Mouse (Mus musculus) mouse embryonic stem cell (cell line): Measurements from ENCODE around the gene Pank1.

ENCODE experiments used
- in situ Hi-C, 2 experiments: fragments of 300-500 bp; cut with MboI; formaldehyde crosslinking; loops; 1 replicate in 1 of 2; 3 replicates in 1 of 2; pipeline ENCODE4 v1.14.3; 2019 to 2020; ENCODE audit warnings: low sequenced_read_pairs in 2 of 2, low pct_unique_long_range_greater_than_20kb in 1 of 2, mixed read lengths in 1 of 2; ENCODE audit not compliant: unreplicated experiment in 1 of 2

Gene Pank1

DNA sequence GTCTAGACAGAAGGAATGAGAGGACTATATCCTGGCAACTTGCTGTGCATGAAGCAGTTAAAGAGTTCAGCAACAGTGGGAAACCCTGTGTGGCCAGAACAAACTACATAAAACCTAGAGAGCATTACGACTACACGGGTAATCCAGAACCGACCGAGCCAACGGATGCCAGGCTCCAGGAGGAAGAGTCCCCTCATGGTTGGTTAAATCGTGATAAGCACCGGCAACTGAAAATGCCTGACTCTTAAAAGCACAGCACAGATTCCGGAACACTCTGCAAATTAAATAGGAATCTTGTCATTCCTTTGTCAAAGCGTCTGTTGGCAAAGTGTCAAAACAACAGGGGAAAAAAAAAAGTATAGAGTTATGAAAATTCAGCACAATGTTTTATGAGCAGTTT is 35.2 kb downstream of the Pank1 start:
- in situ Hi-C loops = no loop called here

DNA sequence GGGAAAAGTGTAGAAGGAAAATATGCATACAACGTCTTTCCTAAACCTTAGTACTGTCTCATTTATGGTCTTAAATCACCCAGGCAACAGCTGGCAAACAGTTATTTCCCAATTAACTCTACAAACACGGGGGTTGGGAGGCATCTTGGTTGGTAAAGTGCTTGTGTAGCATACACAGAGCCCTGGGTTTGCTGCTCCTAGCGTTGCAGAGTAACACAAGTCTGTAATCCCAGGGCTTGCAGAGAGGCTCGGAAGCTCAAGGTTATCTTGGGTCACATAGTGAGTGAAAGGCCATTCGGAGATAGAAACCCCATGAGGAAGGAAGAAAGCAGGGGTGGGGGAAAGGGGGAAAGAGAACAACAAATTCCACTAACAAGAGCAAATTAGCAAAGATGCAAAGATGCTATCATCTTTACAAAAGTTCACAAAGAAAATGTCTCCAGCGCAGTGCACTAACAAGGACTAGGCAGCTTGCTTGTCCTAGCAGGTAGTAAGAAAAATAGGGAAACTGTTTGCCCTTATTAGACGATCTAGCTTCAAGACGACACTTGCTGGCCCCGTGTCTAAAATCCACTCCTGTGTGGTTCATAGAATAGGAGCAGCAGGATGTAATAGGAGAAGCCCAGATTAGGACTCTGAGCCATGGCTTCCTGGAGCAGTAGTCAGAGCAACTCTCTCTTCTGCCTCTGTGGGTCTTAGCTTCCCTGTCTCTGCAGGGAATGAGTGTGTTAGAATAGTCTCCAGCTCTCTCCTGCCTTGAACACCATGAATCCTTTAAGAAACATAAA is 37.3 kb downstream of the Pank1 start:
- in situ Hi-C loops = no loop called here

DNA sequence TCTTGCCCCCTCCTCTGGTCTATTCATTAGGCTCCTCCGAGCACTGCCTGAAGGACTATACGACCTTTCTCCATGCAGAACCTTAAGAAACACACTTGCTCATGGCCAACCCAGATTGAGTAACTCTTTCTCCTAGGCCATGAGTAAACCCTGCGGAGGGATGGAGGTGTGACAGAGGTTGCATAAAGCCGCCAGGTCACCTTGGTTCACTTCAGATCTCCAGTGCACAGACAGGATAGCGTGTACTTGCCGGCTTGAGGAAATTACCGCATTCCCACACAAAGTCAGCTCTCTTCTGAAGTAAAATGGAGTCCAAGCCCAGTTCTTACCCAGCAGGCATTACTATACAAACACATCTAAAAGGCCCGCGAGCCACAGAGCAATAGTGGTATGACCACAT is 40.6 kb downstream of the Pank1 start:
- in situ Hi-C loops = no loop called here

DNA sequence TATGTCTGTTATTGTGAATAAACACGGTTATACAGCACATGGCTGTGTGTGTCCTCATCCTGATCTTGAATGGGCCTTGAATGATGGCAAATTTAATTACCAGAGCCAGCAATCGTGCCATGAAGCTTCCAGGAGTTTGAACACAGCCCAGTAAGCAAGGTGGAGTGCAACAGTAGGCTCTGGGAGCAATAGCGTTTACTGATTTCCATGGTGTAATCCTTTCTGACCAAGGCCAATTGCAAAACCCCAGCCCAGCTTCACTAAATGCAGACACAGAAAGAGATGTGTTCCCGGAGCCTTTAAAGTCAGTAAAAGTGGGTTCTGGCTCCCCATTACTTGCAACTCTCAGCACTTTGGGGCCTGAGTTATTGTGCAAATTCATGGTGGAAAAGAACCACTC is 47.6 kb downstream of the Pank1 start:
- in situ Hi-C loops = no loop called here

DNA sequence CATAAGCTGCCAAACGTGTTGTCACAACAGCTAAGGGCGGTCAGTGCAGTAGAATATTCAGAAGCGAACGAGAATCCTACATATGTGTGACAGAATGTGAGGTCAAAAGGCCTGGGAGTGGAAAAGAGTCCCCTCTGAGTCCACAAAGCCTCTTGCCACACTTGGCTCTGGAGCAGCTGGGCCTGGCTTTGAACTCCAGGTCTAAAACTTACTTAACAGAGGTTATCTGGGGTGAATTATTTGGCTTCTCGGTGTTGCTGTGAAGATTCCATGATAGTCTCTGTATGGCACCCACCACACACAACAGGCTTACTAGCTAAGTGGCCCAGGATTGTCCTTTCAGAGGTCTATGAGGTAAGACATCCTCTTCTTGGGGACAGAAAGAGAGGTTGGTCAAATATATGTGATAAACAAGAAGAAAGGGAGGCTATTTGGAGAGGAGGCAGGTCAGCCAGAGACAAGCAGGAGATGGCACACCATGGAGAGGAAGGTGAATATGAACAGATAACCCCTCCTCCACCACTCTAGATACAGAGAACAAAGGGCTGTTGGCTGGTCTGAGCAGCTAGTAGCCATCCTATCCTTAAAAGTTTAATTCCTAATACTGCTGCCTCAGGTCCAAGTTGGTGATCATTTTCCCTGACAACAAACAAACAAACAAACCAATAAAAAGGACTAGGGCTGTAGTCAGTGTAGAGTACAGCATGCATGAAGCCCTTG is 51.2 kb downstream of the Pank1 start:
- in situ Hi-C loops = no loop called here

DNA sequence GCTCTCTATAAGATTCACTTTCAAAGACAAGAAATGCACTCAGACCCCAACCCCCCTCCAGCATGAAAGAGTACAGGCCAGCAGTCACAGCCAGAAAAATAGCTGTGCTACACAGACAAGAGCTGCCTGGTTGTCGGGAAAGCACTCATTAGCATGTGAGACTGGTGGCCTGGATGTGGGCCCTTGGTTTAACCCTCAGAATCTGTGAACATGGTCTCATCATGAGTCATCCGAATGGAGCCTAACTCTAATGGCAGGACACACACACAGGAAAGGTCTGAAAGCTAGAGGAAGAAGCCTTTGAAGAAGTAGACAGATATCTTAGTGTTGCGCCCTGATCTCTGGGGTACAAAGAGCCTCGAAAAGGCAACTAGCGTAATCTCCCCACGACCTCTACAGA is 51.8 kb downstream of the Pank1 start:
- in situ Hi-C loops = no loop called here

DNA sequence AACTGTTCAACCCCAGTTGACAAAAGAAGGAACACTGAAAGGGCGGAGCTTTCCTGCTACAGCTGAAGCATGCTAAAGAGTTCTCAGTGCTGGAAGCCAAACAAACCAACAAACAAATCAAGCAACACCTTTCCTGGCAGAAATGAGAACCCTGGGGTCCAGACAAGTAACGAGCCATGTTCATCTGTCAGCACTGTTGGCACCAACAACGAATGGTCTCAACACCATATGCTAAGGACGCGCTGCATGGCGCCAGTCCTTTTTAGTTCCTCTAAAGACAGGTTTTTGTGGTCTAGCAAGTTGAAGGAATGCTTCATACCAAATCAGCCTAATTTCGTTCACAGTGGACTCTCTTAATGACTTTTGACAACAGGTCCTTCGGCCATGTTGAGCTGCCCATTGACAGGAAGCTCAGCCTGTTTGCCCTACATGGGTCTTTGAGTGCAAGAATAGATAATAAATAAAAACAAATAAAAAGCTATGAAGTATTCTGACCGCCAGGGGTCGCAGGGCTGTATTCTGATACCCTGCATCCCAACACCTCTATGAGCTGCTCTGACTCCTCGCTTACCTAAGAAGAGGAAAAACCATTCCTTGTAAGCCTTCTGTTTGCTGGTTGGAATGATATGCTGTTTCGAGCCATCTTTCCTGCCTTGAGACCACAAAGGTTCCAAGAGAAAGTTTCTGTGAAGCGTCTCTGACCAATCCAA is 53.2 kb downstream of the Pank1 start:
- in situ Hi-C loops = no loop called here

DNA sequence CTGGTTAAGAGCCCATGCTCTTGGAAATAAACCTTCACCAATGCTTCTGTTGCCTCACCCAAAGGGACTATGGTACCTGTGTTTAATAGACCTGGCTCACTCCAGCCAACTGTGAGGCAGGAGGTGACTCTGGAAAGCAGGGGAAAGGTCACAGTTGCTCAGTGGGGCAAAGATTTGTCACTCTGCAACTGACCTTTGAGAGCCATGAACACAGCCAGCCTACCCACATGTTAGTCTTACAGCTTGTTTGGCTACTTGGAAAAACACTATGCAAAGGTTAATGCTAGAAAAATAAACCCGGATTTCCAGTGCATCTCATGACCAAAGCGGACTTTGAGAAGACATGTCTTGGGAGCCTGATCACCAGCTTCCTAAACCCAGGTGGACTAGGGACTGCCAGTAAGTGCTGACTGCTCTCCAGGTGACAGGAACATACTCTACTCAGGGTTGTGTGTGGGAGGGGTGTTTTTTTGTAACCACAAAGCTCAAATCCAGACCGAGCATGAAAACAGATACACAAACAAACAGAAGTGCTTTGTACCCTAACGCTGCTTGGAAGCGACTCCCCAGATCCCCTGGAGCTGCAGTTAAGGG is 59.6 kb downstream of the Pank1 start:
- in situ Hi-C loops = no loop called here

DNA sequence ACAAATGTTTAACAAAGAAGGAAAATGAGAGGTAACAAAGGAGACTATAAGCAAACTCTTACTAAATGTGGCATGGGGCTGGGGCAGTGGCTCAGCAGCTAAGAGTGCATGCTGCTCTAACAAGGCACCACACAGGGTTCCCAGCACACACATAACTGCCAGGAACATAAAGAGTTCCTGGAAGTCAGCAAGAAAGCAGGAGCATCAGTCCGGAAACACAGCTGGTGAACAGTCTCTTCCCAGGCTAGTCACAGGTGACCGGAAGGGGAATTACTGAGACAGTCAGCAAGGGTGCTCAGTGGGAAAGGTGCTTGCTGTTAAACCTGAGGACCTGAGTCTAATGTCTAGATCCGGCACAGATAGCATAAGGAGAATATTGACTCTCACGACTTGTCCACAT is 63.9 kb downstream of the Pank1 start:
- in situ Hi-C loops = no loop called here

DNA sequence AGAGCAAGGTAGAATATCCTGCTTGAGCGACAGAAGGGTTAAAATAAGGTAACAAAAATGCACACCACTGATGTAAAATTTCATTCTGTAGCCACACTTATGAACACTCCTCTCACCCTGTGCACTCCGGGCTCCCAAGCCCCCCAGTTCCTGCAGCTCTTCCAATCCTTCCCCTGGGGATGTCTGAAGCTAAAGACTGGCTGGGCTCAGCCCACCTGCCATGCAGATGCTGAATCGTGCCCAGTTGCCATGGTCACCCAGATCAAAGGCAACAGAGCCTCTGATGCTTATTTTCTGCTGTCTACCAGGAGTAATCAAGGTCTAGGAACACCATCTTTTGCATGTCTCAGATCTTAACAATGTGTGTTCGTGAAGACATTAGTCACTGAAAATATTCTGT is 64.6 kb downstream of the Pank1 start:
- in situ Hi-C loops = no loop called here

DNA sequence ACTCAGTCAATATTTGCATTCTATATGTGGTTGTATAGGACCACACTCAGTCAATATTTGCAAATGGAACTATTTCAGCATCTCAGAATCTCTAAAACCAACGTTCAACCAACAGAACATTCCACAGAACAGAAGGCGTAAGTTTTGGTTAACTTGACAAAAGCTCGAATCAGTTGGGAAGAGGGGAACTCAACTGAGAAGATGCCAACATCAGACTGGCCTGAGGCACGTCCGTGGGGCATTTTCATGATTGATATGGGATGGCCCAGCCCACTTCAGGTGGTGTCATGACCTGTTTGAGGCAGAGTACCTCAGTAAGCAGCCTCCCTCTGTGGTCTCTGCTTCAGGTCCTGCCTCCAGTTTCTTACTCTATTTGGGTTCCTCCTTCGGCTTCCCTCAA is 65.3 kb downstream of the Pank1 start:
- in situ Hi-C loops = no loop called here

DNA sequence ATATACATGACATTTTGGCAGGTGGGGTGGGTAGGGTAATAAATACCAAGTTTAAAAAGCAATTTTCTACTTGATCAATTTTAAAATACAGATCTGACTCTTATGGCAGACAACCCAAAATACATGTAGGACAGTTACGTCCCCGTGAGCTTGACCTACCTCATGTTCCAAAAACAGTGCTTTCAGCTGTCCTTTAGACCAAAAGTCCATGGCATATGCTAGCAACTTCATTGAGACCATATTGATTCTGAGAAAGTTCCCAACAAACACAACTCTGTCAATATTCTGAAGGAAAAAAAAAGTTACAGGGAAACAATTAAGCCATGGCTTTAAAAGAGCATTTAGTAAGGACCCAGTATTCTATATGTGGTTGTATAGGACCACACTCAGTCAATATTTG is 65.7 kb downstream of the Pank1 start:
- in situ Hi-C loops = no loop called here

DNA sequence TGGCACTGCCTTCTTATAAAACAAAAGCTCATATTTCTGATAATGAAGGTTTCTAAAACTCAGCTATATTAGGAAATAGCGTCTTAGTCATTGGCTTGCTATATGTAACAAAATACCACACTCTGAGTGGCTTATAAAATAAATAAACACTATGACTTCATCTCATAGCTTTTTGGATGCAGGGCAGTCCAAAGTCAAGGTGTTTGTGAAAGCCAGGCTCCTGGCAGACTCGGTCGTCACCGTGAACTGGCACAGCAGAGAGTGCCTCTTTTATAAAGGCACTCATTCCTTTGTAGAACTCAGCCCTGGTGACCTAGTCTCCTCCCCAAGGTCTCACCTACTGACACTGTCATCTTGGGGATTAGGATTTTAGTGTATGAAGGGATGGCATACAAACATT is 66.5 kb downstream of the Pank1 start:
- in situ Hi-C loops = no loop called here

DNA sequence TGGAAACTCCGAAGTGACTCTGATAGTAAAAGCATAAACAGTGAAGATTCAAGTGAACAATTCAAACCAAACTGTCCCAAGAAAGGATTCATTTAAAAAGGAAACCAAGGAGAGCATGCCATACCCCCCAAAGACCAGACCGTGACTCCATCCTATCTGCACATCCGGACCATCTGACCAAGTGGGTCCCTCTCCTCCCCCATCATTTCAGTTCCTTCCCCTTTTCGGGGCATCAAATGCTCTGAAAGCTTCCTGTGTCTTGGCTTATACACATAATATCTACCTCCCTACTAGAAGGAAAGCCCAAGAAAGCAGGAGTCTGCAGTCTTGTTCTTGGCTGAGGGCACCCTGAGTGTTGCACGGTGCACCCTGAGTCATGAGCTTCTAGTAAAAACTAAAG is 72.1 kb downstream of the Pank1 start:
- in situ Hi-C loops = no loop called here

DNA sequence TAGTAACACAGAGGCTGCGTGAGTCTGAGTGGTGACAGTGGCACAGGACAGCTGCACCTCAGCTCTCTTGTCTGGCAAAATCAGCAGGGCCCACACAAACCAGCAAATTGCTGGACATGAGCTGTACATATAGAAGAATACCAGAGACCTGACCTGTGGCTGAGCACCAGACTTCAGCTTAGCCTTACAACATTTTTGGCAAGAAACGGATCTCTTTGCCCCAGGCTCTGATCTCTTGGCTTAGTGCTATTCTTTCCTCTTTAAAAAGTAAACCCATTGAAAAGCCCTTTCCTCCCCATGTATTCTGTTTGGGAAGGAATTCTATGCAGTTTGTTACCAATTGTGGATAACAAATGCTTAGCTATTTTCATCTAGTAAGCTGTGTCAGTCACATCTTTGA is 74.2 kb downstream of the Pank1 start:
- in situ Hi-C loops = no loop called here

DNA sequence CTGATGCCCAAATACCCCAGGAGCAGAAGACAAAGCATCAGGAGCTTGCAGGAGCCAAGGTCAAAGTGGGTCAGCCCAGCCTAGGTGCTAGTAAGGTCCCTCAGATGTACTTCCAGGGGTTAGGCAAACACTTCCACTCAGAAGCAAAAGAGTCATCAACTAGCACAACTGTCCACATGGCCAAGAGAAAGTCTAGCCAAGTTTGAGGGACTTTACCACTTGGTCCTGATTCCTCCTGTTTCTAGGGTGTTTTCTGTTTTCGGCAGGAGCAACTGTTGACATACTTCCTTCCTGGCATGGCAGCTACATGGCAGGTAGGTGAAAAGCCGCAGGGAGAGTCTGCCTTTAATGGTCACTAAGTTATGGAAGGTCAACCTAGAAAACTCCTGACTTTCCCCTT is 74.7 kb downstream of the Pank1 start:
- in situ Hi-C loops = no loop called here

DNA sequence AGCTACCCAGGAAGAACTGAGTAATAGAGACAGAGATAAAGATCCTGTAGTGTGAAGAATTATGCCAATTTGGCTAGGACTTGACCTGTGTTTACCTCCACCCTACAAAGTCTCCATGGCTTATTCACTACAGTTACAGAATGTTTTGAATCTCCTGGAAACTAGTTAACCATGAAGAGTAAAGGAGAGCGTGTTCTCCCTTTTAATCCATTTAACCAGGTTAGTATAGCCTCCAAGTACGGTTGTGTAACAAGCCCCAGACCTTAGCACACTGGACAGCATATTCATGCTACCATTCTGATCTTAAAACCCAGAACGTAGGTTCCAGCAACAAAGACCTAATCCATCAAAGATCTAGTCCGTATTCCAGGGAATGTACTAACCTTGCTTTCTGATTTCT is 75.9 kb downstream of the Pank1 start:
- in situ Hi-C loops = no loop called here

DNA sequence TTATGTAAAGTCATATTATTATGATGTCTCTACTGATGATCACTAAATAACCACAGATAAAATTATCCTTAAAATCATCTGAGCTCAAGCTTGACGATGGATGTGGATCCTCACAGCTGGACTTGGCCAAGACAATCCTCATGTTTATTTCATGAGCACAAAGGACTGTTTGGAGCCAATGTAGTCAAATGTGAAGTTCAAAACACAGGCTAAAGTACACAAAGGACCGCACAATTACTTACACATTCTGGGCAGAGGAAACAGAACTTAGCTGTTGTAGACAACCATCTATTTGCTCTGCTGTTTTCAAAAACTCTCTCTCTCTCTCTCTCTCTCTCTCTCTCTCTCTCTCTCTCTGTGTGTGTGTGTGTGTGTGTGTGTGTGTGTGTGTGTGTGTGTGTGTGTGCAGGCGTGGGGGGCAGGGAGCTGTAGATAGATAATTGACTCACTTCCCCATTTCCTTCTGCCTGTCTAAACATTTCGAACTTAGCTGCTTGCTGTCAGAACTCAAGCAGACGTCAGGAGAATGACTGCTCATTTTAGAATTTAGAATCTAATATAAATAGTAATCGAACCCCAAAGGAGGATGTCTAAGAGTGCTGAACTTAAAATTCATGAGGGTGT is 79.5 kb downstream of the Pank1 start:
- in situ Hi-C loops = no loop called here

DNA sequence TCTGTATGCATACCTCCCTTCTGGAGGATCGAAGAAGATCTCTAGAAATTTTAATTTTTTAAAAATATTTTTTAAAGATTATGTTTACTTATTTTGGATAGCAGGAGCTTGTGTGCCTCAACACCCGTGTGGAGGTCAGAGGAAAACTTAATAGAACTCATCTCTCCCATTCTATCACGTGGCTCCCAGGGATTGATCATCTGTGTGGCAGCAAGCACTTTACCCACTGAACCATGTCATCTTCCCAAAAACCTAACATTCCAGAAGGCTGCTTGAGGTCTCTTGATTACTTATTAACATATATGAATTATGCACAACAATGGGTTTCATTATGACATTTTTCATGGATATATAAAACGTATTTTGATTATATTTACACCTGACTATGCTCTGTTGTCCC is 82.9 kb downstream of the Pank1 start:
- in situ Hi-C loops = no loop called here
